Mouse (Mus musculus): ENCODE measurements around the gene R3hdm2.

- peak; percentile 64; the same call in 1 of the 2 replicates for TF ChIP-seq CTCF (IDR thresholded peaks at IDR 0.05; ENCODE audit: borderline replicate concordance, insufficient read depth, low read length)
- TF ChIP-seq POLR2A (IDR thresholded peaks at IDR 0.05; ENCODE audit: low read depth, low read length) = no peak
These were observed 128.1 kb downstream of the R3hdm2 start for GRCm38 (mm10) chr10:127508239-127508638.
